Mouse (Mus musculus) stomach, postnatal 0 days (tissue): ENCODE results near the gene Fgfr2. TPM values are rescaled to one million over a fixed set of nuclear protein-coding genes. Genes with fewer than 3 reads are reported as not detected.

ENCODE experiments used
- ATAC-seq: fragments of 200-750 bp; cut with Nextera tagmentation; 2 replicates; pipeline ENCODE4 v1.8.0; 2017; ENCODE audit not compliant: low FRiP score, low TSS enrichment
- DNase-seq: peaks from one replicate; pipeline ENCODE4 v3.0.0-alpha.2; 2016; ENCODE audit warnings: low spot score
- H3K27ac ChIP-seq: fragments of 300-500 bp; sonication (generic); replicated peaks from 2 replicates; pipeline ENCODE4 v1.5.1; 2014; ENCODE audit warnings: mild to moderate bottlenecking, control low read depth
- H3K27me3 ChIP-seq: fragments of 300-500 bp; sonication (generic); 2 replicates; pipeline ENCODE4 v1.6.1; 2014; ENCODE audit warnings: low read length; ENCODE audit not compliant: control insufficient read depth, insufficient read depth
- H3K36me3 ChIP-seq: fragments of 300-500 bp; sonication (generic); 2 replicates; pipeline ENCODE4 v1.6.1; 2014; ENCODE audit warnings: low read length, mixed read lengths; ENCODE audit not compliant: control insufficient read depth, insufficient read depth
- H3K4me1 ChIP-seq: fragments of 300-500 bp; sonication (generic); replicated peaks from 2 replicates; pipeline ENCODE4 v1.6.1; 2014; ENCODE audit warnings: antibody characterized with exemption; ENCODE audit not compliant: control insufficient read depth, insufficient read depth
- H3K4me2 ChIP-seq: fragments of 300-500 bp; sonication (generic); replicated peaks from 2 replicates; pipeline ENCODE4 v1.6.1; 2014; ENCODE audit warnings: low read depth, mild to moderate bottlenecking, control low read depth, moderate library complexity
- H3K4me3 ChIP-seq: fragments of 300-500 bp; sonication (generic); 2 replicates; pipeline ENCODE4 v1.5.1; 2014; ENCODE audit warnings: low read depth, low read length, control low read depth
- H3K9ac ChIP-seq: fragments of 300-500 bp; sonication (generic); 2 replicates; pipeline ENCODE4 v1.6.1; 2014; ENCODE audit warnings: mild to moderate bottlenecking, low read length, control low read depth, mixed read lengths
- H3K9me3 ChIP-seq: fragments of 300-500 bp; sonication (generic); 2 replicates; pipeline ENCODE4 v1.6.1; 2016; ENCODE audit warnings: low read length; ENCODE audit not compliant: control insufficient read depth
- CTCF ChIP-seq: IDR thresholded peaks from 2 replicates; pipeline ENCODE4 v1.5.1; 2016; ENCODE audit warnings: antibody characterized with exemption, low read depth, mild to moderate bottlenecking, moderate library complexity
- EP300 ChIP-seq: optimal IDR thresholded peaks from 2 replicates; pipeline ENCODE3; 2016; ENCODE audit warnings: antibody characterized with exemption
- WGBS: fragments of 180-500 bp; shearing (Covaris S2); extraction: QIAGEN DNeasy Blood & Tissue Kit; methylation state at CpG from one replicate; pipeline ENCODE4 v1.1.7; 2014; 5-methylcytosine and 5-hydroxymethylcytosine counted together
- polyA plus RNA-seq: library from polyadenylated mRNA; unstranded; fragments of >200 nt; fragmentation: Nextera tagmentation; extraction: Ambion mirVana; gene quantifications from 2 replicates; pipeline ENCODE4 v1.2.1, GENCODE M21; 2015

Gene Fgfr2
- polyA plus RNA-seq, 1 experiment from 2014 or later: 60.8 TPM

DNA sequence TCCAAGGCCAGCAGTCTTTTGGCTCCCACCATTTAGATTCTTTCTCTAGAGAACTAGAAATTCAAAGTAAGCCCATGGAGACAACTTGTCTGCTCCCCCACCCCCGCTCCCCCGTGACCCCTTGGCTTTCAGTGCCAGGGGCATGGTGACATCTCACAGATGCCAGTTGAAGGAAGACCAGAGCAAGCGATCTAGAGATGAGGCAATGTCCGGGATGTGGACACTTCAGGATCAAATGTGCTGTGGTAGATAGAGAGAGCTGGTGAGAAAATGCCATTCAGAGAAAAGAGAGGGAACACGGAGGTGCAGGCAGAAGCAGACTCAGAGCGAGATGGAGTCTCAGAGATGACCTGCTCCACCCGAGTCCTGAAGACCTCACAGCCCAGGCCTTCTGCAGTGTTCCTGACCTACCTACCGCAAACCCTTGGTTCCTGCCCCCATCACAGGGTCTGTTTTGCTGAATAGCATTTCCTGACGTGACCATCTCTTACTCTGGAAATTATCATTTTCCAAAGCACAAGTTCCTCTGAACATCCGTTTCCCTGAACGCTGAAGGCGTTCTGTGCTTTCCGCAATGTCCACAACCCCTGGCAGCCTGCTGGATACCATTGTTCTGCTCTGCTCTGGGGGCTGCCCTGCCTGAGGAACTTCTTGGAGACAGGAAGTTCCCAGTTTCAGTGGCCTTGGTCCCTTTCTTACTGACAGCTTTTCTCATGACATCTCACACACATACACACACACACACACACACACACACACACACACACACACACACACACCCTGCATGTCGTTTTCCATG, 783.9 kb downstream of the Fgfr2 start:
- DNase-seq (no peak), ATAC-seq (no peak; the same call in 1 of the 2 replicates)
- H3K27ac ChIP-seq: peak overlapping the region; percentile 67
- TF ChIP-seq EP300 (no peak), CTCF (no peak)
- H3K4me2 ChIP-seq: no peak overlapping the region
- H3K4me1 ChIP-seq: no peaks in the 10 kb centered on the region
- H3K9me3 ChIP-seq: no peaks in the 10 kb centered on the region
- no peak overlapping the region for H3K4me3 ChIP-seq
- WGBS: 77% methylated on average over 14 of the region's 14 CpGs
- H3K9ac ChIP-seq: no peak overlapping the region
- no peaks in the 10 kb centered on the region for H3K27me3 ChIP-seq
- H3K36me3 ChIP-seq: no peaks in the 10 kb centered on the region

DNA sequence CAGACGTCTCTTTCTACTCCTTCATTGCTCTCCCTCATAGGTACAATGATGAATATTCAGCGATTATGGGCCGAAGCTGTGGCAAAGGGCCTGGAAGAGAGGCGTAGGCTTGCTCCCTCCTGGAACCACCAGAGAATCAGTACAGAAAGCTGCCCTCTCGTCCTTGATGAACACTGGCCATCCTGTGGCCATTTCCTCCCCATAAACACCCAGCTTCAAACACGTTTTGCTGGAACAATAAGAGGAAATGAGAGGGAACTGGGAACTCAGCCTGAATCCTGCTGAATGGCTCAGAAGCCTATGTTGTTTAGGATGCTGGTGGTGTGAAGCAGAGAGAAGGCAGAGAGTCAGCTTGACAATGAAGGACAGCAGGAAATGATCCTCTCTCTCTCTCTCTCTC, 784.8 kb downstream of the Fgfr2 start:
- Histone ChIP-seq H3K4me2 (no peak overlapping the region), H3K9me3 (no peaks in the 10 kb centered on the region), H3K27ac (peak overlapping the region; percentile 67; the same call in 1 of the 2 replicates), H3K4me3 (no peak overlapping the region), H3K4me1 (no peaks in the 10 kb centered on the region), H3K9ac (no peak overlapping the region), H3K36me3 (no peaks in the 10 kb centered on the region), H3K27me3 (no peaks in the 10 kb centered on the region)
- DNase-seq (no peak), ATAC-seq (no peak)
- TF ChIP-seq CTCF (no peak), EP300 (no peak)
- WGBS: 66% methylated on average over 6 of the region's 6 CpGs

GRCm38 (mm10) chr7:132337268-132337917, 785.8 kb downstream of the Fgfr2 start:
- WGBS: 75% methylated on average over 11 of the region's 11 CpGs
- 0 out of 2 replicates have a peak overlapping the region, but pooled peaks have one; percentile 20 for H3K27ac ChIP-seq
- no peak for TF ChIP-seq CTCF
- TF ChIP-seq EP300: no peak
- H3K9me3 ChIP-seq: no peaks in the 10 kb centered on the region
- DNase-seq: no peak
- no peaks in the 10 kb centered on the region for H3K36me3 ChIP-seq
- H3K4me1 ChIP-seq: no peaks in the 10 kb centered on the region; the same call in 1 of the 2 replicates
- 0 out of 2 replicates have a peak, but pooled peaks have one; percentile 13 for ATAC-seq
- no peaks in the 10 kb centered on the region for H3K27me3 ChIP-seq
- no peak overlapping the region for H3K4me3 ChIP-seq
- no peak overlapping the region for H3K4me2 ChIP-seq
- H3K9ac ChIP-seq: no peak overlapping the region

- no peak for TF ChIP-seq EP300
- TF ChIP-seq CTCF: no peak
- Histone ChIP-seq H3K27ac (0 out of 2 replicates have a peak overlapping the region, but pooled peaks have one; percentile 18), H3K4me2 (no peak overlapping the region), H3K4me3 (no peak overlapping the region), H3K36me3 (no peaks in the 10 kb centered on the region), H3K4me1 (no peaks in the 10 kb centered on the region; the same call in 1 of the 2 replicates), H3K9me3 (no peaks in the 10 kb centered on the region), H3K27me3 (no peaks in the 10 kb centered on the region), H3K9ac (no peak overlapping the region)
- DNase-seq (no peak), ATAC-seq (no peak)
- 42% methylated on average over 3 of the region's 3 CpGs for WGBS
Measured at GRCm38 (mm10) chr7:132336781-132337180, 786.4 kb downstream of the Fgfr2 start.

DNA sequence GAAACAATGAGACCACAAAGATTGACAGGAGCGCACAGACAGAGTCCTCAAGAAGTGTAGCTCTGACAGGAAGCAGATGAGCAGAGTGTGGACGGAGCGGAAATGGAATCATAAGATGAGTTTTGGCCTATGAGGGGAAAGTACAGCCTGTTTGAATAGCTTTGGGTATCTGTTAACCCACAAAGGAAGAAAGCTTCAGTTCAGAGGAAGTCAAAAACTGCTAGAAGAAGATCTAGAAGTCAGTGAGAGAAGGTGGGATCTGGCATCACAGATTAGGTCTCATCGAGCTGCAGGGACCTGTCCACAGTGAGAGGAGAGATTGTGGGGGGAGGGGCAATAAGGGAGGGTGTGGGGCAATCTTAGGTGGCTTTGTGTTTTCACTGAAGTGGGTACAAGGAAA, 787.8 kb downstream of the Fgfr2 start:
- H3K27me3 ChIP-seq: no peaks in the 10 kb centered on the region
- H3K9ac ChIP-seq: no peak overlapping the region
- H3K4me1 ChIP-seq: no peaks in the 10 kb centered on the region; the same call in 1 of the 2 replicates
- no peak for ATAC-seq
- 92% methylated on average over 4 of the region's 4 CpGs for WGBS
- H3K9me3 ChIP-seq: no peaks in the 10 kb centered on the region
- no peak overlapping the region for H3K4me3 ChIP-seq
- H3K36me3 ChIP-seq: no peaks in the 10 kb centered on the region
- no peak for DNase-seq
- no peak overlapping the region for H3K27ac ChIP-seq
- TF ChIP-seq CTCF (no peak), EP300 (no peak)
- H3K4me2 ChIP-seq: no peak overlapping the region

DNA sequence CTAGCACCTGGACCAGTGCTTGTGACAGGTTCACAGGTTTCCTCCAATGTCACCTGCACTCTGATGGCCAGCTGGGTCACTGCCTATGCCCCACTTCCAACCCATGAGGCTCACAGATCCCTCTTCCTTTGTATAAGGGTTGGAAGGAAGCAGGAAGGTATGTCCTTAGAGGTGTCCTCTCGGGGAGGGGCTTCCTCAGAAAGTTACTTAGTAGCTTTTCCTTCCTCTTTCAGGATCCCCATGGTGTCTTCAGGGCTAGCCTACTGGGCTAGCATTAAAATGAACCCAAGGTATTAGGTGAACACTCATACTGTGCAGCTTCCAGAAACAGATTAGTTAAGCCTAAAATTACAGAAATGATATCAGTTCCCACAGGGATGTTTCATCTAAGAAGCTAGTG, 790.1 kb downstream of the Fgfr2 start:
- DNase-seq (no peak), ATAC-seq (no peak)
- H3K4me1 ChIP-seq: no peaks in the 10 kb centered on the region; the same call in 1 of the 2 replicates
- TF ChIP-seq CTCF (no peak), EP300 (no peak)
- H3K36me3 ChIP-seq: no peaks in the 10 kb centered on the region
- H3K9ac ChIP-seq: no peak overlapping the region
- no peaks in the 10 kb centered on the region for H3K27me3 ChIP-seq
- WGBS: 86% methylated on average over 1 of the region's 1 CpGs
- H3K9me3 ChIP-seq: no peaks in the 10 kb centered on the region
- H3K4me2 ChIP-seq: no peak overlapping the region
- no peak overlapping the region for H3K27ac ChIP-seq
- no peak overlapping the region for H3K4me3 ChIP-seq
